Mouse (Mus musculus) thymus, postnatal 36 days (tissue): Measurements from ENCODE around the gene Serpina1d.
"Not testable (repeated sequence)": the region's sequence is repeated elsewhere in the genome, so short reads cannot be mapped to it uniquely, and the experiment has no call there.

ENCODE experiments used
- DNase-seq, 2 experiments: peaks; one replicate each; pipeline ENCODE4 v3.0.0; 2022; ENCODE audit warnings: mixed read lengths in 2 of 2

The Serpina1d gene

DNA sequence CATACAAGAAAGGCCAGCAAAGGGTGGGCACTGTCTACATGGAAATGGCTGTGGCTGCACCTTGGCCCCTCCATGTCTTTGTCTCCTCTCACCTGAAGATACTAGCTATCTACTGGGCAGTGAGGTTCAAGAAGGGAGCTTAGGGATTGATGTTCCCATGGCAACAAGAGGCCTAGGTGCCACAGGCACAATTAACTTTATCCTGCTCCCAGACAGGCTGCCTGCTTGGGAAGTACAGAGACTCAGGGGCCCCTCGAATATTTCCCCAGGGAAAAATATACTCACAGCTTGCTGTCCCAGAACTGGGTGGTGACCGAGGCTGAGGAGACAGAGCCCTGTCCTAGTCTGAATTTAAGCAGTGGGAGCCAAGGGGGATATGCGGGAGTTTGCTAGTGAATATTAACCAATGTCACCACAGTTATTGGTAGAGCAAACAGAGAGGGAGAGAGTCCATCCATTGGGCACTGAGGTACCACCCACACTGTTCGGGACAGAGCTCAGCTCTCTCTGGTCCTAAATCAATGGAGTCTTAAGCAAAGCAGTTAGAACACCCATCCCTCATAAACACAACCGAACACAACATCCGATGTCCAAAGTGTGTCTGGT, at the start of gene Serpina1d:
TSS of gene Serpina1d (minus strand) at position 347 of the 606 bp plus-strand sequence.
- DNase-seq, result not testable (repeated sequence)

DNA sequence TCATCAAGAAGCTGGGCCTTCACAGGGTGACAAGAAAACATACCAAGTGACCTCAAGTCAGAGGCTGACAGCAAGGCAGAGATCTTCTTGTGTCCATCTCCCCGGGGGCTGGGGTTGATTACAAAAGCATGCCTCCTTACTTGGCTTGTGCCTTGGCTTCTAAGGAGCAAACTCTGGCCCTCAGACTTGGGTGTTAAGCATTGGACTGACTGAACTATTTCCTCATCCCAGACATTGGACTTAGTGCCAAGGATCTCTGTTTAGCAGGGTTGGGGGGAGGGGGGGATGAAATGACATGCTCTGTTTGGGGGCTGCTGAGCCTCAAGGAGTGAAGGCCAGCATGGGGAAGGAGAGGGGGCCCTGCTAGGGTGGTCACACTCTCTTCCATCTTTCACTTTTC, 2.8 kb downstream of the Serpina1d start:
- not testable (repeated sequence) for DNase-seq

DNA sequence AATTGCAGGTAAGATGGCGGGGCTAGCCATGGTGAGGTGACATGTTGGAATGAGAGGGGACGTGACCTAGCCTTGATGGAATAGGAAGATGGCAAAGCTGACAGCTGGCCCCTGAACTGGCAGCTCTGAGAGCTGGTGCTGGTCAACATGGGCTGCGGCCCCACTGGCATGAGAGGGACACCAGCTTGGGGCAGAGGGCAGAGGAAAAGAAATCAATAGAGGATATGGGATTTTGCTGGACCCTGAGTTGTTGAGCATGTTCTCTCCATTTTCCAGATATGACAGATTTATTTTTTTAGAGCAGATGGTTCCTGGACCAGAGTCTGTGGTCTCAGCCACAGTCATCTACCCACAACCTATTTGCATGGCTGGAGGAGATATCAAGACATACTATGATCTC, 10.3 kb downstream of the Serpina1d start:
- not testable (repeated sequence) for DNase-seq

DNA sequence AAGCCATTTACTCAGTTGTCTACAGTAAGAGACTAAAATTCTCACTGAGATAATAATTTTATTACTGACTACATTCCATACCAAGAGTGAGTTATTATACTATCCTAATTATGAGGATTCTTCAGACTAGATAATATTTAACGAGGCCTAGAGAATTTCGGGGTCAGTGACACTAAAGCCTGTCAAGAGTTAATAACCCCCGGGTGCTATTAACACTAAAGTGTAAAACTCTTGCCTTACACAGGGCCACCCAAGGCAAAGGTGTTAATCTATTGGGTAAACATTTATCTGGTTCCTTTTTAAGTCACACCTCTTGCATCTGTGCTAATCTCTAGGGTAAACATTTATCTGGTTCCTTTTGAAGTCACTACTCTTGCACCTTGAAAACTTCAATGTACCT, 13.1 kb downstream of the Serpina1d start:
- not testable (repeated sequence) for DNase-seq

DNA sequence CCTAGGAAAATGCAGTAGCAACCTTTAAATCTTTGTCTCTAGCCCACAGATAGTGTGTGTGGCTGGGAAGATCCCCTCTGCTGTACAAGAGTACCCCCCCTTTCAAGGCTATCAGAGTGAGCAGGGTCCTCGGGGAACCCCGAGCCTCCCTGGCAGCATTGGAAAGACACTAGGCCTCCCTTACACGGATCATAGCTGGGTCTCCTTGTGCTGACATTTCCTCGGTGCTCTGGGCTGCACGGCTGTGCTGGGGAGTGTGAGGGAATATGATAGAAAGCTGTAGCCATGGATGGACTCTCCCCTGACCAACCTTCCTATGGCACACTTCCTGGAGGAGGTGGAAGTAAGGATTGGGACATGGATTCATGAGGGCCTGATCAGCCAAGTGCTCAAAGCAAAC, 27.4 kb downstream of the Serpina1d start:
- DNase-seq, result not testable (repeated sequence)

DNA sequence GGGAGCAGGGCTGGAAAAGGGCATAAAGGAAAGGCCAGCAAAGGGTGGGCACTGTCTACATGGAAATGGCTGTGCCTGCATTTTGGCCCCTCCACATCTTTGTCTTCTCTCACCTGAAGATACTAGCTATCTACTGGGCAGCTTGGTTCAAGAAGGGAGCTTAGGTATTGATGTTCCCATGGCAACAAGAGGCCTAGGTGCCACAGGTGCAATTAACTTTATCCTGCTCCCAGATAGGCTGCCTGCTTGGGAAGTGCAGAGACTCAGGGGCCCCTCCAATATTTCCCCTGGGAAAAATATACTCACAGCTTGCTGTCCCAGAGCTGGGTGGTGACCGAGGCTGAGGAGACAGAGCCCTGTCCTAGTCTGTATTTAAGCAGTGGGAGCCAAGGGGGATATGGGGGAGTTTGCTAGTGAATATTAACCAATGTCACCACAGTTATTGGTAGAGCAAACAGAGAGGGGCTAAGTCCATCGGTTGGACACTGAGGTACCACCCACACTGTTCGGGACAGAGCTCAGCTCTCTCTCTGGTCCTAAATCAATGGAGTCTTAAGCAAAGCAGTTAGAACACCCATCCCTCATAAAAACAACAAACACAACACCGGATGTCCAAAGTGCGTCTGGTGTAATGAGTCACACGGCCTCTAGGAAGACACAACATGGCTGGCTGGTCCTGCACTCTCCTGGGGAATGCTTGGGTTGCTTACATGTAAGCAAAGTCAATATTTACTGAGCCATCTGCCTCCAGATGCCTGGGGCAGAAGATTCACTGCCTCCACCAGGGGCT, 35.4 kb downstream of the Serpina1d start:
- DNase-seq, result not testable (repeated sequence)

DNA sequence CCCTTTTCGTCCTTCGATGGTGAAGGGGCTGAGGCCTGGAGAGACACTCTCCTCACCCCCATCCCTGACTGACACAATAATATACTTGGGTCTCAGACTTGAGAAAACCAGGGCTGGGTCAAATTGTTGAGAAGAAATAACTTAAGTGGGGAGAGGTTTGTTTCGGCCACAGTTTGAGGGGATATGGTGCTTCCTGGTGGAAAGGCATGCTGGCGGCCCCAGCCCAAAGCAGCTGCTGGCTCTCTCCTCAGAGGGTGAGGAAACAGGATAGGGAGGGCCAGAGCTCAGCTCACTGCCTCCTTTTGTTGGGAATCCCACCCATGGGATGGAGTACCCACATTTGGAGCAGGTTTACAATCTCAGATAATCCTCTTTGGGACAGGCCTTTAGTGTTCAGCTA, 37.8 kb downstream of the Serpina1d start:
- DNase-seq, result not testable (repeated sequence)

DNA sequence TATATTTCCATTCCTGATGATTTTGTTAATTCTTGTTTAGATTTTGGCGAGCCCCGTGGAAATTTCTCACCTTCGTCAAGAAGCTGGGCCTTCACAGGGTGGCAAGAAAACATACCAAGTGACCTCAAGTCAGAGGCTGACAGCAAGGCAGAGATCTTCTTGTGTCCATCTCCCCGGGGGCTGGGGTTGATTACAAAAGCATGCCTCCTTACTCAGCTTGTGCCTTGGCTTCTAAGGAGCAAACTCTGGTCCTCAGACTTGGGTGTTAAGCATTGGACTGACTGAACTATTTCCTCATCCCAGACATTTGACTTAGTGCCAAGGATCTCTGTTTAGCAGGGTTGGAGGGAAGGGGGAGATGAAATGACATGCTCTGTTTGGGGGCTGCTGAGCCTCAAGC, 38.3 kb downstream of the Serpina1d start:
- DNase-seq, result not testable (repeated sequence)
